Mouse (Mus musculus): ENCODE data around the gene Ccdc162. TPM values are rescaled to one million over a fixed set of nuclear protein-coding genes. Genes with fewer than 3 reads are reported as not detected.

The Ccdc162 gene
- total RNA-seq, 2 experiments from 2014 or later, result 2.6 to 3.4 TPM

DNA sequence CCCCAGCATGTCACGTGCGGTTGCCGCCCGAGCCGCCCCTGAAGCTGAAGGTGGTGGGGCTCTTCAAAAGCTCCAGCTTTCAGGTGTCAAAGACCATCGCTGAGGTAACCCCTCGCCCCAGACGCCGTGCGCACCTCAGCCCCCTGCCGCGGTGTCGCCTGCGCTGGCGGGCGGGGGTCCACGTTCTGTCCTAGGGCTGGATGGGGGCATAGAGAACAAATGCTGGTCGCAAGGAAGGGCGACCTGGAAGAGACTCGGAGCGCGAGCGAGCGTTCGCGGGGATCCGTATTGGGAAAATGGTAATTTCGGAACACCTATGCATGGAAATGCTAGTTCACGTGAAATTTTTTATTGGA is 225.9 kb downstream of the Ccdc162 start:
- no peak for DNase-seq (ENCODE audit: low spot score in 2 of 2)

DNA sequence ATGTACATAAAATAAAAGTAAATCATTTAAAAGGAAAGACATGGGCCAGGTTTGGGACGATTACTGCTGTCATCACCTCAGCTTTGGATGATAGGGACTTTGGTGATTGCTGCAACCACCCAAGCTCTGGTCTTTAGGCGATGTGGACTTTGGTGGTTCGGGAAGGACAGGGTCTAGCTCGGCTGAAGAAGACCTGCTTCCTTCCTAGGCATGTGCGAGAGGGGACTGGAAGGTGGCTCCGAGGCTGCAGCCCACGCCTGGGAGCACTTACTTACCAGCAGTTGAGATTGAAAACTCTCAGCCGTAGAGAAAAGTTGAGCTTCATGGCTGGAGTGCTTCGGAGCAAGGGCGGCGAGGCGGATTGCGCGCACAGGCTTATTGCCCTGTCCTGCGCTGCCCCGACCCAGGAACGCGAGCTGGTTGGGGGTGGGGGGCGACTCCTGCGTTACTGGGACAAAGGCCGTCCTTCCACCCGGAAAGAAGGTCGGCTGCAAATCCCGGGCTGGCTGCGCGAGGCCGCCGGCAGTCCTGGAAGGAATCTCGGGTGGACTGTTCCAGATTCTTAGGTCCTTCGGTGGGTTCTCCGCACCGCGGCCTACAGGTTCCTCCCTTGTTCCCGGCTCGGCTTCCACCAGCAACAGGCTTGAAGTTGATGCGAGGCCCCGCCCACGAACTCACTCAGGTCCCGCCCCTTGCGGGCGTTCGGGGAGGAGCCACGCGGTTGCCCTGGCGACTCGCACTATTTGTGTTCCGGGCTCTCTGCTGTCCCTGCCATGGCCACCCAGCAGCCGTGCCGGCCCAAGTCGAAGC is 226.5 kb downstream of the Ccdc162 start, which contains the start of the genes Smpd2 and Ppil6:
TSS of gene Smpd2 (minus strand) at position 662 of the 810 bp plus-strand sequence.
TSS of gene Ppil6 (plus strand) at position 732 of the 810 bp plus-strand sequence.
- peak; percentile 86 to 94 for DNase-seq (ENCODE audit: low spot score in 2 of 2)

GRCm38 (mm10) chr10:41489294-41489693 is 227.1 kb downstream of the Ccdc162 start:
- DNase-seq (ENCODE audit: low spot score in 2 of 2), result no peak

DNA sequence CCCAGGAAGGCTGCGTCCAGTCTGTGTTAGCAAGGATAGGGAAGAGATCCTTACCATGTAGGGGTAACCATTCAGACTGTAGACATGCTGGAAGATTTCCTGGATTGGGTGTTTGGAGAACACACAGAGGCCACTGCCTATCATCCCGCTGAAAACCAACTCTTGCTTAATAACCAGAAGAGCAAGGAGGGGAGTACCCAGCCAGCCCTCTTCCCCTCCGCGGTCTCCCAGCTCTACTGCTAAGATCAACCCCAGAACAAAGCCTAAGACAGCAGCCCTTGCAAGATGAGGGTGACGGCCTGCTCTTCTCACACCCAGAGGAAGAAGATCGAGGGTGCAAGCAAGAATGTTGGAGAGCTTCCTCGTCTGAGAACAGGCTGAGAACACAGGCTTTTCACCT is 227.6 kb downstream of the Ccdc162 start:
- DNase-seq (ENCODE audit: low spot score in 2 of 2), result no peak

Small RNA genes within 50 kb of the gene (microRNA-seq; reads per million reads assigned to microRNA genes)
- gene Mir3473b, result not detected

Other genes starting within 250 kb of the Ccdc162 start
- gene Mical1, start 240.3 kb downstream of the Ccdc162 start, total RNA-seq (2021), result 10 to 100 TPM; 32.7 to 42.9 TPM
- gene Smpd2, start 226.3 kb downstream of the Ccdc162 start, total RNA-seq (2021), result 10 to 100 TPM; 18.7 to 21.4 TPM
- not detected for gene Ppil6, start 226.2 kb downstream of the Ccdc162 start, total RNA-seq (2021)
- gene Cd164, start 197.2 kb downstream of the Ccdc162 start, total RNA-seq (2021), result 100 to 1,000 TPM; 221 to 227 TPM
- 1 to 10 TPM; 5.4 to 6.5 TPM for gene Cep57l1, start 93.2 kb upstream of the Ccdc162 start, total RNA-seq (2021)
- 10 to 100 TPM; 60.4 to 66.3 TPM for gene Sesn1, start 93.3 kb upstream of the Ccdc162 start, total RNA-seq (2021)

Data from gastrocnemius, postnatal 4 days (tissue).